9 mouse cellular contexts compared by ENCODE assay signal in genomic region chr13:112196789-112197188, GRCm38 (mm10).
DNase-seq lines count a peak whose midpoint lies in the region; ATAC-seq and TF ChIP-seq lines count a peak whose summit lies in the region.
"Had no signal": no experiment of that assay in that cellular context is flagged by ENCODE, and none has a peak within 500 bp of the region (broad histone marks: within the 10 kb centered on the region; RNA-seq: fewer than 3 reads in every experiment).

No protein-coding gene starts in this region.

- H3K4me1 ChIP-seq in embryonic facial prominence, embryonic 12.5 days: peaks cover 22% of the 10 kb centered on the region
- H3K4me1 ChIP-seq in heart, embryonic 12.5 days (replicated peaks): peaks cover 26% of the 10 kb centered on the region
- peaks cover 4% of the 10 kb centered on the region; the same call in 1 of the 2 replicates for H3K4me1 ChIP-seq in kidney, embryonic 14.5 days (ENCODE audit: control insufficient read depth, insufficient read depth, low read length)
- no peaks in the 10 kb centered on the region for H3K4me1 ChIP-seq in lung, postnatal 0 days (ENCODE audit: insufficient read depth, low read depth, low read length)

- no peak overlapping the region for H3K4me3 ChIP-seq in left cerebral cortex, adult 2 months
- peak overlapping the region; percentile 9; the same call in 1 of the 2 replicates for H3K4me3 ChIP-seq in embryonic facial prominence, embryonic 12.5 days
- peak overlapping the region; percentile 20 for H3K4me3 ChIP-seq in heart, embryonic 12.5 days
- H3K4me3 ChIP-seq in kidney, embryonic 14.5 days (ENCODE audit: low read length): peak overlapping the region; percentile 15; the same call in 1 of the 2 replicates
- H3K4me3 ChIP-seq in lung, postnatal 0 days (ENCODE audit: low read depth, low read length): no peak overlapping the region

- no peak for TF ChIP-seq EP300 in lung, postnatal 0 days (IDR thresholded peaks at IDR 0.05)

- intact Hi-C loops in left cerebral cortex, adult 2 months (cut with DNase I): loop anchor here (5.0 kb wide), 2 partner anchors 389 to 409 kb away; partner anchors contain the start of gene Map3k1
- intact Hi-C loops in left cerebral cortex, postnatal 14 days (cut with DNase I): no loop called here

- H3K9me3 ChIP-seq in embryonic facial prominence, embryonic 12.5 days: no peaks in the 10 kb centered on the region
- H3K9me3 ChIP-seq in heart, embryonic 12.5 days (replicated peaks): no peaks in the 10 kb centered on the region
- H3K9me3 ChIP-seq in kidney, embryonic 14.5 days (ENCODE audit: control insufficient read depth, low read length): no peaks in the 10 kb centered on the region
- H3K9me3 ChIP-seq in lung, postnatal 0 days (ENCODE audit: low read length): no peaks in the 10 kb centered on the region

- ATAC-seq in embryonic facial prominence, embryonic 12.5 days (ENCODE audit: insufficient number of reproducible peaks, insufficient read depth, low FRiP score, low TSS enrichment): no peak
- peak; percentile 9; the same call in 1 of the 2 replicates for ATAC-seq in heart, embryonic 12.5 days (ENCODE audit: insufficient number of reproducible peaks, low FRiP score)
- 0 out of 2 replicates have a peak, but pooled peaks have one; percentile 18 for ATAC-seq in kidney, embryonic 14.5 days (ENCODE audit: low FRiP score, low TSS enrichment)
- ATAC-seq in lung, postnatal 0 days: no peak

- no peaks in the 10 kb centered on the region for H3K27me3 ChIP-seq in embryonic facial prominence, embryonic 12.5 days
- H3K27me3 ChIP-seq in heart, embryonic 12.5 days (replicated peaks): no peaks in the 10 kb centered on the region
- no peaks in the 10 kb centered on the region for H3K27me3 ChIP-seq in kidney, embryonic 14.5 days (ENCODE audit: control insufficient read depth, insufficient read depth, low read length)
- H3K27me3 ChIP-seq in lung, postnatal 0 days (replicated peaks; ENCODE audit: insufficient read depth, low read length): no peaks in the 10 kb centered on the region

- 3% methylated on average over 13 of the region's 13 CpGs for WGBS in embryonic facial prominence, embryonic 12.5 days
- WGBS in heart, embryonic 12.5 days: 8% methylated on average over 13 of the region's 13 CpGs
- 4% methylated on average over 13 of the region's 13 CpGs for WGBS in kidney, embryonic 14.5 days
- WGBS in lung, postnatal 0 days: 2% methylated on average over 13 of the region's 13 CpGs

- peak overlapping the region; percentile 47 for H3K4me2 ChIP-seq in embryonic facial prominence, embryonic 12.5 days (replicated peaks)
- H3K4me2 ChIP-seq in heart, embryonic 12.5 days: peak overlapping the region; percentile 57
- peak overlapping the region; percentile 46 for H3K4me2 ChIP-seq in kidney, embryonic 14.5 days (replicated peaks; ENCODE audit: low read depth, low read length)
- H3K4me2 ChIP-seq in lung, postnatal 0 days (replicated peaks; ENCODE audit: low read depth, low read length): peak overlapping the region; percentile 40

- H3K9ac ChIP-seq in embryonic facial prominence, embryonic 12.5 days: no peak overlapping the region
- H3K9ac ChIP-seq in heart, embryonic 12.5 days: no peak overlapping the region
- no peak overlapping the region for H3K9ac ChIP-seq in kidney, embryonic 14.5 days (ENCODE audit: low read depth, low read length)
- no peak overlapping the region for H3K9ac ChIP-seq in lung, postnatal 0 days (replicated peaks; ENCODE audit: low read depth)

- peak; percentile 70 for TF ChIP-seq CTCF in left cerebral cortex, adult 2 months (IDR thresholded peaks at IDR 0.05)
- TF ChIP-seq CTCF in lung, postnatal 0 days (IDR thresholded peaks at IDR 0.05): peak; percentile 82

- DNase-seq in left cerebral cortex, adult 2 months (ENCODE audit: extremely low spot score in 1 of 2, low spot score in 2 of 2): peak; percentile 20 to 52
- no peak for DNase-seq in left cerebral cortex, postnatal 14 days (ENCODE audit: low spot score in 2 of 2)
- peak; percentile 63 for DNase-seq in lung, postnatal 0 days (ENCODE audit: low spot score)
- peak; percentile 63 for DNase-seq in retina, embryonic 14.5 days (ENCODE audit: low spot score)
- DNase-seq in cerebellum, adult 11 months: no peak

- H3K36me3 ChIP-seq in embryonic facial prominence, embryonic 12.5 days: no peaks in the 10 kb centered on the region
- no peaks in the 10 kb centered on the region for H3K36me3 ChIP-seq in heart, embryonic 12.5 days
- H3K36me3 ChIP-seq in kidney, embryonic 14.5 days (ENCODE audit: control insufficient read depth, insufficient read depth, low read length): no peaks in the 10 kb centered on the region
- H3K36me3 ChIP-seq in lung, postnatal 0 days (ENCODE audit: insufficient read depth, low read length): no peaks in the 10 kb centered on the region

- no peak overlapping the region for H3K27ac ChIP-seq in left cerebral cortex, adult 2 months
- H3K27ac ChIP-seq in embryonic facial prominence, embryonic 12.5 days: no peak overlapping the region
- no peak overlapping the region for H3K27ac ChIP-seq in heart, embryonic 12.5 days (ENCODE audit: poor library complexity, severe bottlenecking)
- H3K27ac ChIP-seq in kidney, embryonic 14.5 days (ENCODE audit: low read depth, low read length): no peak overlapping the region
- H3K27ac ChIP-seq in lung, postnatal 0 days (ENCODE audit: low read length): no peak overlapping the region
- H3K27ac ChIP-seq: macrophage had no signal

Comparison
In these comparisons a context has a peak if more than half of its experiments do, and no peak if none do; other contexts are left out.
1. DNase-seq: peak in left cerebral cortex, adult 2 months (2 of 2), lung, postnatal 0 days (single experiment) and retina, embryonic 14.5 days (single experiment); none in left cerebral cortex, postnatal 14 days (0 of 2) and cerebellum, adult 11 months (single experiment).
2. H3K4me3 ChIP-seq: peak in embryonic facial prominence, embryonic 12.5 days (single experiment), heart, embryonic 12.5 days (single experiment) and kidney, embryonic 14.5 days (single experiment); none in left cerebral cortex, adult 2 months (single experiment) and lung, postnatal 0 days (single experiment).
3. ATAC-seq: peak in heart, embryonic 12.5 days (single experiment) and kidney, embryonic 14.5 days (single experiment); none in embryonic facial prominence, embryonic 12.5 days (single experiment) and lung, postnatal 0 days (single experiment).
4. Peak in every context shown above with its lines, with median percentiles within 50 percentile points of each other: H3K4me2 ChIP-seq.